Mouse (Mus musculus) C2C12 (cell line): ENCODE measurements around the gene Samhd1. TPM values are rescaled to one million over a fixed set of nuclear protein-coding genes. Genes with fewer than 3 reads are reported as not detected.

ENCODE experiments used
- H3K27me3 ChIP-seq: one replicate; pipeline ENCODE4 v1.6.1; 2011; ENCODE audit not compliant: control insufficient read depth, insufficient read depth, insufficient read length
- H3K36me3 ChIP-seq: one replicate; pipeline ENCODE4 v1.6.1; 2011; ENCODE audit not compliant: control insufficient read depth, insufficient read depth
- H3K4me3 ChIP-seq: one replicate; pipeline ENCODE4 v1.5.1; 2011; ENCODE audit warnings: mild to moderate bottlenecking, control low read depth; ENCODE audit not compliant: poor library complexity, insufficient read depth, severe bottlenecking
- H3K79me2 ChIP-seq: one replicate; pipeline ENCODE4 v1.6.1; 2011; ENCODE audit not compliant: control insufficient read depth, insufficient read depth
- H3K79me3 ChIP-seq: one replicate; pipeline ENCODE4 v1.6.1; 2011; ENCODE audit warnings: low read depth, control low read depth
- H3ac ChIP-seq: one replicate; pipeline ENCODE3; 2011; ENCODE audit warnings: low read depth; ENCODE audit not compliant: control insufficient read depth, insufficient read length
- CEBPB ChIP-seq: IDR thresholded peaks from one replicate; pipeline ENCODE4 v1.6.1; 2011; ENCODE audit warnings: low read depth, mild to moderate bottlenecking, control low read depth, moderate library complexity
- CTCF ChIP-seq: IDR thresholded peaks from one replicate; pipeline ENCODE4 v1.5.1; 2011; ENCODE audit not compliant: control insufficient read depth, insufficient read depth, insufficient read length
- FOSL1 ChIP-seq: IDR thresholded peaks from one replicate; pipeline ENCODE4 v1.8.0; 2011; ENCODE audit warnings: mild to moderate bottlenecking, low read length; ENCODE audit not compliant: poor library complexity, insufficient read depth, severe bottlenecking
- MAX ChIP-seq: IDR thresholded peaks from one replicate; pipeline ENCODE4 v1.6.1; 2011; ENCODE audit warnings: mild to moderate bottlenecking, control low read depth
- MYOD1 ChIP-seq: IDR thresholded peaks from one replicate; pipeline ENCODE4 v1.6.1; 2011; ENCODE audit warnings: low read depth; ENCODE audit not compliant: control insufficient read depth, insufficient read length
- MYOG ChIP-seq: IDR thresholded peaks from one replicate; pipeline ENCODE4 v1.6.1; 2011; ENCODE audit not compliant: control insufficient read depth, insufficient read length; ENCODE audit errors: extremely low read depth
- USF1 ChIP-seq: IDR thresholded peaks from one replicate; pipeline ENCODE4 v1.6.1; 2011; ENCODE audit warnings: low read depth, mild to moderate bottlenecking, control low read depth, moderate library complexity
- polyA plus RNA-seq: library from polyadenylated mRNA; unstranded; fragments of >200 nt; fragmentation: generic; extraction: Trizol; gene quantifications from one replicate; pipeline ENCODE4 v1.2.1, GENCODE M21; 2012; ENCODE audit warnings: missing spikeins

The Samhd1 gene
- polyA plus RNA-seq, 1 experiment = 30.2 TPM

DNA sequence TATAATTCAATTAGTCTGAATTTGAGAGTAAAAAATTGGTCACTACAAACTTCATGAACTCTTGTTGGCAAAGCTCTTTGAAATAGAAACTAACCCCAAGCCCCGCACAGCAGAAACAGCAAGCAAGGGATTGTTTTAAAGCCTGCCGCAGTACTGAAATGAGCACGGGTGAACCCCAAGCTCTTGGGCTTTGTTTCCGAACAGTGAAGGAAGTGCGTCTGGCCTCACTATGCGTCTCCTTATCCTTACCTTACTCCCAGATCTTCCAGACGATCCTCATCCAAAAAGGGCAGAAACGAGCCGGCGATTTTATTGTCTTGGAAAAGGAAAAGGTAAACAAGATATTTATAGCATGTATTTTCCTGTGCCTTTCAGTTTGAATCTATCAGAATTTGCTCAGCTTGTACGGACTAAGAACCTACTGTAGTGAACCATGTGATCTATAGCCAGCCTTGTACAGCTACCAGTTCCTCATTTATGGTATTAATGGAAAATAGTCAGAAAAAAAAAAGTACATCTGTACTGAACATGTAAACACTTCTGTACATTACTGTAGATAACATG is 5.4 kb downstream of the Samhd1 start:
- peaks cover 25% of the 10 kb centered on the region for H3K79me3 ChIP-seq
- H3K79me2 ChIP-seq = peaks cover 49% of the 10 kb centered on the region
- no peak for TF ChIP-seq MAX
- H3K27me3 ChIP-seq = no peaks in the 10 kb centered on the region
- peaks cover 31% of the 10 kb centered on the region for H3K36me3 ChIP-seq
- H3K4me3 ChIP-seq = no peak overlapping the region
- H3ac ChIP-seq = no peak overlapping the region

DNA sequence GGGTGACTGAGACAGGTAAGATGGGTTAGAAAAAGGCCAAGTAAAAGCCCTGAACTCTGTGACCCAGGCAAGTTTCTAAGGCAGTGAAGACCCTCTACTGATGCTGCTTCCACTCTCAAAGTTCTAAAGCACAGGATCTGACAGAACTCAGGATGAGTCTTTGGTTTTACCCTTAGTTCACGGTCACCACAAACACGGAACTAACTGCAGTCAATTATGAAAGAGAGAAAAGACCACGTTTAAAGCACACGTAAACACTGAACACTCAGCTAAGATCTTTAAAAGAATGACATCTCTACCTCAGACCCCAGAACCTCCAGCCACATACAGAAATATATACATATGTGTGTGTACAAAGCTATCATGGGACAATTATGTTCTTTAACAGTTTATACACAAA is 6.0 kb downstream of the Samhd1 start:
- Histone ChIP-seq H3K79me3 (peaks cover 21% of the 10 kb centered on the region), H3K79me2 (peaks cover 43% of the 10 kb centered on the region), H3ac (no peak overlapping the region), H3K36me3 (peaks cover 31% of the 10 kb centered on the region), H3K4me3 (no peak overlapping the region), H3K27me3 (no peaks in the 10 kb centered on the region)
- TF ChIP-seq USF1 (no peak), MAX (no peak), CTCF (no peak), FOSL1 (no peak), CEBPB (no peak), MYOD1 (no peak), MYOG (no peak)

DNA sequence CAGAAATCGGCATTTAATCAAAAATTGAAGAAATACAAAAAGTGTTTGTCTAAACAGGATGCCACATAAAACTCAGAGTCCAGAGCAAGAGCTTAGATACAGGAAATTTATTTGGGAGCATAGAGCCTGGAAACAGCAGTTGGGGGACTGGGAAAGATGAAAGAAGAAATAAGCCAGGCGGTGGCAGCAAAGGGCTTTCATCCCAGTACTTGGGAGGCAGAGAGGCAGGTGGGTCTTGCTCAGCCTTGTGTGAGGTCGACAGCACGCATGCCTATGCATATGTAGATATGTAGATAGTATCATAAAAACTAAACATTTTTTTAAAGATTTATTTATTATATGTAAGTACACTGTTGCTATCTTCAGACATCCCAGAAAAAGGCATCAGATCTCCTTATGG is 7.0 kb downstream of the Samhd1 start:
- Histone ChIP-seq H3K4me3 (no peak overlapping the region), H3K27me3 (no peaks in the 10 kb centered on the region), H3K36me3 (peaks cover 34% of the 10 kb centered on the region), H3ac (no peak overlapping the region), H3K79me3 (peaks cover 15% of the 10 kb centered on the region), H3K79me2 (peaks cover 33% of the 10 kb centered on the region)
- TF ChIP-seq MAX = no peak
- peak; percentile 13 for TF ChIP-seq CTCF

DNA sequence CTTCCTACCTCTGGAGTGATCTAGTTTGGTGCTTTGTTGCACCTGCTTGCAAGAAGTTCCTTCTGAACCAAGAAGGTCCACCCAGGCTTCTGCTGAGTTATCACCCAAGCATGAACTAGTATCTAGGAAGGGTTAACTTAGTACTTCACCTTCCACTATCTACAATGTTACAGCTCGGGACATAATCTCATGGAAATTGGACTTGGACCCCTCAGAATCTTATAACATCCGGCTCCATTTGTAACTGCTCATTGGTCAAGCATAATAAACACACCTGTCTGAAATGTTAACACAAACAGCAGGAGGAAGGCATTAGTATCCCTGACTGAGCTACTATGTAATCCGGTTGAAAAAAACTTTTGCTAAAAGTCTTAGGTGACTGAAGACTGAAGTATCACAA is 7.7 kb downstream of the Samhd1 start:
- TF ChIP-seq USF1 (no peak), MYOG (no peak)
- Histone ChIP-seq H3K4me3 (no peak overlapping the region), H3K79me3 (peaks cover 11% of the 10 kb centered on the region)

DNA sequence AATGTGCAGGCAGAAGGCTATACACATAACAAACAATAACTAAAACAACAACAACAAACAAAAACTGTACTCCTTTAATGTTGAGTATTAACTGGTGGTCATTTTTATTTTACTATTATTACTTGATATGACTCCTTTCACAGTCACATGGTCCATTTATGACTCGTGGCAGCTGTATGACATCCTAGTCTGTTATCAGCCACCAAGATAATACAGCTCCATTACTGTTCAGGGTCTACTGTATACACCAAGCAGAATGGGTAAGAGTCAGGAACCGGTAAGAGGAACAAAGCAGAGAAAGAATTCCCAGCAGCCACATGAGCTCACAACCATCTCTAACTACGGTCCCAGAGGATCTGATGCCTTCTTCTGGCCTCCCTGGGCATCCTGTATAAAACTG is 9.8 kb downstream of the Samhd1 start:
- TF ChIP-seq CTCF = no peak
- TF ChIP-seq MYOD1 = no peak
- no peak for TF ChIP-seq MYOG
- no peak for TF ChIP-seq USF1
- no peak for TF ChIP-seq CEBPB
- no peak for TF ChIP-seq MAX
- TF ChIP-seq FOSL1 = no peak
- H3K27me3 ChIP-seq = no peaks in the 10 kb centered on the region
- no peaks in the 10 kb centered on the region for H3K79me3 ChIP-seq
- H3K4me3 ChIP-seq = no peak overlapping the region
- H3K36me3 ChIP-seq = peaks cover 56% of the 10 kb centered on the region
- no peak overlapping the region for H3ac ChIP-seq
- peaks cover 4% of the 10 kb centered on the region for H3K79me2 ChIP-seq

More for the DNA sequence above, 7.7 kb downstream of the Samhd1 start:
- H3K27me3 ChIP-seq = no peaks in the 10 kb centered on the region
- no peak overlapping the region for H3ac ChIP-seq
- peaks cover 26% of the 10 kb centered on the region for H3K79me2 ChIP-seq
- peaks cover 39% of the 10 kb centered on the region for H3K36me3 ChIP-seq

DNA sequence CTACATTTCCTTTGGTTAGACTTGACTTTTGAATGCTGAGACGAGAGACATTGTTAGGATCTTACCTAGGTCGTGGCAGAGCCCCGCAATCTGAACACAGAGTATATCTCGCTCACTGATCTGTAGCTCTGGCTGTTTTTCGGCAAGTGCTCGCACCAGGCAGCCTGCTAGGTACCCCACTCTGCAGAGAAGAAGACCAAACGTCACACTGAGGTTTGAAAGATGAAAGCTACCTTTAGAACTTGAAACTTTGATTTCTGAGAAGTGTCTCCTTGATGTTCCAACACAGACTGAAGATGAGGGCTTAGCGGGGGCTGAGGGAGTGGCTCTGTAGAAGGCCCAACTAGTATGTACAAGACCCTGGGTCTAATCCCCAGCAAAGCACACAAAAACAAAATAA is 13.3 kb downstream of the Samhd1 start:
- no peaks in the 10 kb centered on the region for H3K79me2 ChIP-seq
- H3K27me3 ChIP-seq = no peaks in the 10 kb centered on the region
- no peaks in the 10 kb centered on the region for H3K79me3 ChIP-seq
- no peak overlapping the region for H3K4me3 ChIP-seq
- peaks cover 55% of the 10 kb centered on the region for H3K36me3 ChIP-seq
- TF ChIP-seq CTCF (no peak), CEBPB (no peak), MYOG (no peak), FOSL1 (no peak), USF1 (no peak), MYOD1 (no peak), MAX (no peak)
- no peak overlapping the region for H3ac ChIP-seq
